Mouse (Mus musculus) WW6 (cell line): ENCODE measurements around the gene St6galnac1.
A peak's percentile ranks its signal among the peaks of the same experiment; 100 is the strongest.

Experiments
- DNase-seq: peaks from one replicate; pipeline ENCODE4 v3.0.0-alpha.2; 2013; ENCODE audit warnings: low read depth, low spot score

St6galnac1 gene

GRCm38 (mm10) chr11:116726156-116726555 is 49.2 kb downstream of the St6galnac1 start:
- no peak for DNase-seq

DNA sequence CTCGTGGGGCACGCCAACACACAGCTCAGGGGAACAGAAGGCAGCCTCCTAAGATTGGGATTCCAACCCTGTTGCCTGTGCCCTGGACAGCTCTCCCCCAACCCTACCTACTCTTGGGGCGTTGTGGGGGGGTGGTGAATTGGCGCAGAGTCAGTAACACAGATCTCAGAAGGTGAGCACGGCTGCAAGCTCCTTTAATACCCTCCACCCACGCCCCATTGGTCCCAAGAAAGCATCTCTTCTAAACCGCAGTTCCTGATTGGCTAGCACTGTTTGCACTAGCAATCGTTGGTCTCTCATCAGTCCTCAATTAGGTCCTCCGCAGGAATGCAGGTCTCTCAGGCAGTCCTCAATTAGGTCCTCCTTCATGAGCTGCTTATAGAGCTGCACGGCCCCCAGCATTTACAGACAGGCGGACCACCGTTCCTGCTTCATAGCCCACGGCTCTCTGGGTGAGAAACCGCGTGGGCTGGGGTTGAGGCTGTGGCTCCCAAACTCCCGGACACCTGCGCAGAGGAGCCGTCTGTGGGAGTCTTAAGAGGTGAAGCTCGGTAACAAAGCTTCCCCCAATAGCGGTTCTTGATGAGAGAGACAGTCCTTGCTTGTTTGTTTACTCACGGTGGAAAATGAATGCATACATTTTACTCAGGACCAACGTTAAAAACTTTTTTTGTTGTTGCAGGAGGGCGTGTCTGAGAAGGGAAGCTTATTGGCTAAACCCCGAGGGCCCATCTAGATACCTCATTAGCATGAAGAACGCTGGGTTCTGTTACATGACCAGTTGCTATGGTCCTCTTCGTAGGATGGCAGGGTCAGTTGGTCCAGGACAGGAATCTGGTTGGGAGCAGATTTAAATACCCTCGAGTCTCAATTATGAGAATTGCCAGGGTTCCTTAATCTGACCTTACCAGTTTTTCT is 50.0 kb downstream of the St6galnac1 start:
- DNase-seq = peak; percentile 93

GRCm38 (mm10) chr11:116723064-116723463 is 52.2 kb downstream of the St6galnac1 start:
- DNase-seq = no peak

DNA sequence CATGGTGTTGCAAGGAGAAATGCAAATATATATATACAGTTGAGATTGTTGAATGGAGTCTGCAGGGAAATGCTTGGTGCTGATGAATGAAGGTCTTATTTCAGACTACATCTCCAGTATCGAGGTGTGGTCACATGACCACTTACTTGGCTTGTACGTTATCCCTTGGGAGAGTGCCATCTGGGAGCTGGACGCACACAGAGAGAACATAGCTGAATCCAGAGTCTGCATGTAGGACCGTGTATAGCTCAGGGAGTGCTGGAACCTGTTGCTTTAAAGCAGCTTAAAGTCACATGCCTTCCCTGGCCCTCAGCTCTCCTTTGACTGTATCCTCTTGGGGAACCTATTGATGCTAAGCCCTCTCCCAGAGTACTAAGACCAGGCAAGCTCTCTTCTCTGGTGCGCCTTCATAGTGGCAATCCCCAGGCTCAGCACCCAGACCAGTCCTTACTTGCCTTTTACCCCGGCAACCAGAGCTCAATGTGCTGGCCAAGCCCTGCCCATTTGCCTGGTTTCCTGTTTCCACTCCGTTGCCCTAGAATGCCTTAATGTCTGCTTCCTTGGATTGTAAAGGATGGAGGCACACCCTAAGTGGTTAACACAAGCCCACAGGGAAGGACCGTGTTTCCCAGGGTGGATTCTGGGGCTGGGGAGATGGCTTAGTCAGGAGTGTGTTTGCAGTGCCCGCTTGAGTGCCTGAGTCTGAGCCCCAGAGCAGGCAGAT is 53.6 kb downstream of the St6galnac1 start:
- DNase-seq = no peak

- DNase-seq = no peak
These were observed 54.9 kb downstream of the St6galnac1 start for GRCm38 (mm10) chr11:116720319-116720865.
